Mouse (Mus musculus): ENCODE measurements around the gene Zfp787. TPM values are rescaled to one million over a fixed set of nuclear protein-coding genes. Genes with fewer than 3 reads are reported as not detected.

Zfp787 gene
- polyA plus RNA-seq, 1 experiment, result 69.9 TPM

DNA sequence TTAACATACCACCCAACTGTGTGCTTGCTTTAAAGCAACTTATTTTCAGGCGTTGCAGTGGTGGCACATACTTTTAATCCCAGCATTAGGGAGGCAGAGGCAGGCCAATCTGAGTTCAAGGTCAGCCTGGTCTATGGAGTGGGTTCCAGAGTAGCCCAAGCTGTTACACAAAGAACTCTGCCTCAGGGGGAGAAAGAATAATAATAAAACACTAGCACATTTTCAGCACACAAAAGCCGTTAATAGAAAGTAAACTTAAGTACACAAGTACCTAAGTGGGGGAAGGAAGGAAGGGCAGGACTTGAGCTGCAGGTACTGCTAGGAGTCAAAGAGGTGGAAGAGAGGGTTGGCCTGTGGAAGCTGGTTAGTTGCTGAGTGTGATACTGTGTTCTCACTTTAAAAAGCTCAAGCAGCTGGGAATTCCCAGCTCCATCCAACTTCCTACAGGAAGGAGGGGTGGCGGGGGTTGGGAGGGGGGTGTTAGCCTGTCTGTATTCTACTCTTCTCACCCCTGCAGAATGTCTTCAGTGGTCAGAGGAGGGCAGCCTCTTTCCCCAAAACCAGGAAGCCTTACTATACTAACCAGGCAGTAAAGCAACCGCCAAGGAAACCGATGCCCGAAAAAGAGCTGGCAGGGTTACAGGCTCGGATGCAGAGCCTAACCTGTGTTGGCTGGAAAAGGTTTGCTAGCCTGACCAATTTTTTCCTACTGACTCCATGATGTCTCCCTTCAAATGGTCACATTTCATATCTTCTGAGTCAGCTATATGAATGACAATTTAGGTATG is 9.4 kb downstream of the Zfp787 start:
- no peak for TF ChIP-seq GATA1 (IDR thresholded peaks at IDR 0.05; ENCODE audit: low read length)

DNA sequence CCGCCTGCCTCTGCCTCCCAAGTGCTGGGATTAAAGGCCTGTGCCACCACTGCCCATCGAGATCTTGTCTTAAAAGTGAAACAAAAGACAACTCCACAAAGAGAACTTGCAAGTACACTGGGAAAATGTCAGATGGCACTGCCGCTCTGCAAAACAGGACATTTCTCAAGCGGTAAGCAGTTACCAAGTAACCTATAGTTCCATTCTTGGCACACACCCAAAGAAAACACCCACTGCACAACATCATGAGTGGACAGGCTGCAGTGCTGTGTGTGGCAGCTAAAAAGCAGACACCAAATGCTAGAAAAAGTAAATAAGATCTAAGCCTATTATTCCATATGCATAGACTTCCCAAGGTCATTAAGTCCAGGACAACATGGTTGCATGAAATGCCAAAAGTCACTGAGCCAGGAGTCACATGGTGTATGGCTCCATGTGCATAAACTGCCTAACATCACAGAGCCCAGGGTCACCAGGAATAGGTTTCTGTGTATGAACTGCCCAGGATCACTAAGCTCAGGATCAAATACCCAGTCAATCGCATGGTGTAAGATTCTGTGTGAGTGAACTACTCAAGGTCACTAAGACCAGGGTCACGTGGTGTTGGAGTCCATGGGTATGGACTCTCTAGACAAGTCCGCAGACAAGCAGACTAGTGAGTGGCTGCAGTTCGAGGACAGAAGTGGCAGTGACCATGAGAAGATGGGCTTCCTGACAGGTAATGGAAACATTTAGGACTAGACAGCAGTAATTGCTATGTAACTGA is 10.2 kb downstream of the Zfp787 start:
- no peak for TF ChIP-seq GATA1 (IDR thresholded peaks at IDR 0.05; ENCODE audit: low read length)

DNA sequence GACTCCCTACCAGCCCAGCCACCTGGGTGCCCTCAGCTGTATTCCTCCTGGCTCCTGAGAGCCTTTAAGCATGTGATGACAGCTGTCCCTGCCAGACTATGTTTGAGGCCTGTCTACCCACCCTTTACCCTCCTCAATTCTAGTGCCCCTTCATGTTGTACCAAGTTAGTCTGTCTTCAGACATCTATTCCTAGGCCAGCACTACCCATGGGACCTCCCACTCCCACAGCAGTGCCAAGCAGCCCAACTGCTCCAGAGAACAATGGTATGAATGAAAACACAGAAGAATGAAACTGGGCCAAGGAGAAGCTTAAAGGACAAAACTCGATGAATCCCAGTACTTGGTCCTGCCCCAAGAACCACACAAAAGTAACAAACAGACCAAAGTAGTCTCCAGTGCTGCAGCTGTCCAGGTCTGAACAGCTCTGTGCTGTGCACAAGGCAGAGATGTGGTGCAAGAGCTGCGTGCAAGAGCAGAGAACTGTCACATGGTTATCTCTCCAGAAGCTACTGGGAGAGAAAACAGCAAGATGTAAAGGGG is 11.7 kb downstream of the Zfp787 start:
- TF ChIP-seq GATA1 (IDR thresholded peaks at IDR 0.05; ENCODE audit: low read length), result no peak

DNA sequence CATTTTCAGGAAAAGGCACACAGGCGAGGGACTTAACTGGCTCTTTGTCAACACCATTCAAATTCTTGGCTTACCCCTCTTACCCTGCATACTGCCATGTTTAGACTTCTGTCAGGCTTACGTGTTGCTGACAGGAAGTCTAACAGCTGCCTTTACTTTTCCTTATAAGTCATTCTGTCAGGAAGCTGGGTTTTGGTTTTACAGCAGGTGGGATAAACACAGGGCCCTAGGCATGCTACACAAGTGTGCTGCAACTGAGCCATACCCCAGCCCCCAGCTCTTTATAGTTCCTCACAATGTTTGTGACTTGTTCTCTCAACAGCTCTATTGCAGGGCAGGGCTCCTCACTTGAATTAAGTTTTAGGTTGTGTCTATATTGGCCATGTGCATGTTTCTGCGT is 16.5 kb downstream of the Zfp787 start:
- TF ChIP-seq GATA1 (IDR thresholded peaks at IDR 0.05; ENCODE audit: low read length), result no peak

DNA sequence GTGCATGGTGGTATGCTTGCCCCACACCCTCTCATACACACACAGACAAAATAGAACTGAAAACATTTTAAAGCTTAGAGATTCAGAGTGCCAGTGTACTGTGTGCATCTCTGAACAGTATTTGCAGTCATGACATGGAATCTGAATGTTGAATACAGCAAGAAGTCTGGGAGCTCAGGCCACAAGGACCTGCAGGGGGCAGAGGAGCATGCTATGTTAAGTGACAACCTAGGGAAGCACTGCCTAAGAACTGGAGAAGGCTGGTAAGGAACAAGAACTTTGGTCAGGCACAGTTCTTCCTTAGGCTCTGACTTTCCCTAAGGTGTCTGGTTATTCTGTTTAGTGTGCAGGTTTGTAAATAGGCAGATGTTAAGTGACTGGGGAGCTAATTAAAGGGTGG is 19.3 kb downstream of the Zfp787 start:
- no peak for TF ChIP-seq GATA1 (IDR thresholded peaks at IDR 0.05; ENCODE audit: low read length)

DNA sequence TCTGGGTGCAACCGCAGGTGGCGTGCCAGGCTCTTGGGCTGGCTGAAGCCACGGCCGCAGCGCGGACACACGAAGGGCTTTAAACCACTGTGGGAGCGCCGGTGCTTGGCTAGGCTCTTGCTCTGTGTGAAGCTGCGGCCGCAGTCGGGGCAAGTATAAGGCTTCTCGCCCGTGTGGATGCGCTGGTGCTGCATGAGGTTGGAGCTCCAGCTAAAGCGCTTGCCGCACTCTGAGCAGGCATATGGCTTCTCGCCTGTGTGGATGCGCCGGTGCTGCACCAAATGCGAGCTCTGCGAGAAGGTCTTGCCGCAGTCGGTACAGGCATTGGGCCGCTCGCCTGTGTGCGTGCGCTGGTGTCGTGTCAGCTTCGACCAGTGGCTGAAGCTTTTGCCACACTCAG is 23.2 kb downstream of the Zfp787 start:
- no peak for TF ChIP-seq GATA1 (IDR thresholded peaks at IDR 0.05; ENCODE audit: low read length)

DNA sequence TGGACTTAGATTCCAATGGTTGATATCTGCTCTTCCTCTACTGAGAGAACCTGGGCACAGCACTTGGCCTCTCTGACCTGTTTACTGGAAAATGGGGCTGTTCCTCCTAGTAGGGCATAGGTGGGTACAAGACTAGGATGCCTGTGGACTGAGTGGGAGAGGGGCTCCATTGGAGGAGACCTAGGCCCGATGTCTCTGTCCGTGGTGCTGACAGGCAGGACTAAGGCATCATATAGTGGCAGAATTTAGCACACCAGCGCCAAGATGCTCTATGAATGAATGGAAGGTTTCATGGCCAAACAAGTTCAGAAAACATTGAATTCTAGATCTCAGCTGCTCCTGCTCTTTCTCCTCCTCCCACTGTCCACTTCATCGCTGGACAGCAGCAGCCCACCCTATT is 25.5 kb downstream of the Zfp787 start:
- TF ChIP-seq GATA1 (IDR thresholded peaks at IDR 0.05; ENCODE audit: low read length), result no peak

DNA sequence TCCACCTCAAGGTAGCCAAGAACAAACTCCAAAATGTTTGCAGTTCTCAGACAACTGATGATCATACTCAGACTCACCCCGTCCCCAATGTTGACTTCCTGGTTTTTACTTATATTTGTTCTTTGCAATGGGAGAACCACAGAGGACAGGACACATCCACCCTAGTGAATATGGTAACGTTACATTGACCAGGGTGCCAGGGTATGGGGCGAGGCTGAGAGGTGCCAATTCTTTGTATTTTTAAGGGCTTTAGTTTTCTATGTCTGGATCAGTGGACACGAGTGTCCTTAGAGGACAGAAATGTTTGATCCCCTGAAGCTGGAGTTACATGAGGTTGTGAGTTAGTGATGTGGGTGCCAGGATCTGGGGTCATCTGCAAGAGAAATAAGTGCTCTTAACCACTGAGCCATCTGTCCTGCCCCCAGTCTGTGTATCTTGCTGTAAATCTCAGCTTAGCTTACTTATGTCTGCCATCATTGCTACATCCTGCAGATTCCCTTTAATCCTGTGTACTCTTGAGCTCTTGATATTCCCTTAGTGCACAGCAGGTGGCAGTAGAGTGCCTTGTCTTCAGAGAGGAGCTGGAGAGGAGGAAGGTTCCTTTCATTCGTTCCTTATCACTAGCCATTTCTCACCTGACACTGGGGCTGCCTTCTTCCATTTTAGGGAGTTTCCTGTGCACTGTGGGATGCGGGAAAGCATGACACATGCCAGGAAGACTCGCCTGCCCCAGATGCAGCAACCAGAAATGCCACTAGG is 28.9 kb downstream of the Zfp787 start:
- no peak for TF ChIP-seq GATA1 (IDR thresholded peaks at IDR 0.05; ENCODE audit: low read length)

DNA sequence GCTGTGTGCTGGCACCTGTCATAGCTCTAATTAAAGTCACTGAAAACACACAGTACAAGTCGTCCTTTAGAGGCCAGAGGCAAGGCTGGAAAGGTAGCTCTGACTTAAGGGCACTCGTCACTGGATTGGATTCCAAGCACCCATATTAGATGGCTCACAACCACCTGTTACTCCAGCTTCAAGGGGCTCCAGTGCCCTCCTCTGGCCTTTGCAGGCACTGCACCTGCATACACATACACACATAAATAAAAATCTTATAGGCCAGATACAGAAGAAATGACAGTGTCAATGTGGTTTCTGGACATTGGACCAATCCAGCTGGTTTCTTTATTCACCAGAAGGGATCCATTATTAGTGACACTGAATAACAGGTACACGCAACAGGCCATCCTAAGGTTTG is 36.3 kb downstream of the Zfp787 start:
- no peak for TF ChIP-seq GATA1 (IDR thresholded peaks at IDR 0.05; ENCODE audit: low read length)

Other genes starting within 250 kb of the Zfp787 start
- gene Vmn1r65, start 145.0 kb downstream of the Zfp787 start, polyA plus RNA-seq (2012), result not detected in 2 replicates
- not detected in 2 replicates for gene Nlrp4c, start 110.8 kb downstream of the Zfp787 start, polyA plus RNA-seq (2012)
- gene Zfp444, start 16.2 kb upstream of the Zfp787 start, polyA plus RNA-seq (2012), result 68.9 and 81.1 TPM in 2 replicates
- not detected in 2 replicates for gene Galp, start 41.1 kb upstream of the Zfp787 start, polyA plus RNA-seq (2012)
- gene Zscan5b, start 66.3 kb upstream of the Zfp787 start, polyA plus RNA-seq (2012), result not detected in 2 replicates
- gene Epp13, start 96.7 kb upstream of the Zfp787 start, polyA plus RNA-seq (2012), result not detected in 2 replicates
- 0.16 and 1.4 TPM in 2 replicates for gene Zfp667, start 130.6 kb upstream of the Zfp787 start, polyA plus RNA-seq (2012)
- gene Zfp583, start 175.3 kb upstream of the Zfp787 start, polyA plus RNA-seq (2012), result not detected in 2 replicates
- gene Gm3854, start 187.8 kb upstream of the Zfp787 start, polyA plus RNA-seq (2012), result not detected in 2 replicates
- 0.02 TPM in 1 of 2 replicates, not detected in the other for gene Zfp78, start 207.3 kb upstream of the Zfp787 start, polyA plus RNA-seq (2012)
- gene Zfp28, start 227.3 kb upstream of the Zfp787 start, polyA plus RNA-seq (2012), result 0.64 and 0.66 TPM in 2 replicates
- gene Smim17, start 242.7 kb upstream of the Zfp787 start, polyA plus RNA-seq (2012), result not detected in 2 replicates